Mouse (Mus musculus) liver, embryonic 15.5 days (tissue): ENCODE data around the gene Tgif1. TPM values are rescaled to one million over a fixed set of nuclear protein-coding genes. Genes with fewer than 3 reads are reported as not detected.
"Not testable (repeated sequence)": the region's sequence is repeated elsewhere in the genome, so short reads cannot be mapped to it uniquely, and the experiment has no call there.

Experiments used
- ATAC-seq: fragments of 200-750 bp; cut with Nextera tagmentation; 2 replicates; pipeline ENCODE4 v1.8.0; 2017; ENCODE audit warnings: moderate number of reproducible peaks, mild to moderate bottlenecking, moderate library complexity; ENCODE audit not compliant: insufficient read depth
- H3K27ac ChIP-seq: fragments of 300-500 bp; sonication (generic); replicated peaks from 2 replicates; pipeline ENCODE4 v1.5.1; 2015; ENCODE audit warnings: mild to moderate bottlenecking, inconsistent platforms
- H3K27me3 ChIP-seq: fragments of 300-500 bp; sonication (generic); 2 replicates; pipeline ENCODE4 v1.6.1; 2015; ENCODE audit warnings: mild to moderate bottlenecking, inconsistent platforms
- H3K36me3 ChIP-seq: fragments of 300-500 bp; sonication (generic); replicated peaks from 2 replicates; pipeline ENCODE4 v1.6.1; 2015; ENCODE audit warnings: moderate library complexity, mild to moderate bottlenecking, inconsistent platforms
- H3K4me1 ChIP-seq: fragments of 300-500 bp; sonication (generic); replicated peaks from 2 replicates; pipeline ENCODE4 v1.6.1; 2015; ENCODE audit warnings: inconsistent platforms
- H3K4me2 ChIP-seq: fragments of 300-500 bp; sonication (generic); 2 replicates; pipeline ENCODE4 v1.6.1; 2015; ENCODE audit warnings: moderate library complexity, mild to moderate bottlenecking, inconsistent platforms
- H3K4me3 ChIP-seq: fragments of 300-500 bp; sonication (generic); replicated peaks from 2 replicates; pipeline ENCODE4 v1.5.1; 2015; ENCODE audit warnings: mild to moderate bottlenecking, inconsistent platforms
- H3K9ac ChIP-seq: fragments of 300-500 bp; sonication (generic); 2 replicates; pipeline ENCODE4 v1.6.1; 2015; ENCODE audit warnings: moderate library complexity, mild to moderate bottlenecking, inconsistent platforms
- H3K9me3 ChIP-seq: fragments of 300-500 bp; sonication (generic); replicated peaks from 2 replicates; pipeline ENCODE4 v1.6.1; 2016; ENCODE audit warnings: inconsistent platforms
- WGBS: fragments of 180-500 bp; shearing (Covaris S2); methylation state at CpG from one replicate; pipeline ENCODE4 v1.1.7; 2015; ENCODE audit warnings: mixed read lengths; ENCODE audit not compliant: insufficient replicate concordance; 5-methylcytosine and 5-hydroxymethylcytosine counted together
- polyA plus RNA-seq: library from polyadenylated mRNA; unstranded; fragments of >200 nt; fragmentation: Nextera tagmentation; extraction: Ambion mirVana; gene quantifications from 2 replicates; pipeline ENCODE4 v1.2.1, GENCODE M21; 2015

Tgif1 gene
- polyA plus RNA-seq, 1 experiment from 2014 or later = 8.0 TPM

GRCm38 (mm10) chr17:70827463-70828179 lies 25.7 kb downstream of the Tgif1 start:
- not testable (repeated sequence) for H3K27ac ChIP-seq, H3K4me1 ChIP-seq, H3K36me3 ChIP-seq, H3K4me2 ChIP-seq, H3K4me3 ChIP-seq, ATAC-seq, H3K9ac ChIP-seq, H3K27me3 ChIP-seq, H3K9me3 ChIP-seq
- 60% methylated on average over 11 of the region's 11 CpGs for WGBS

GRCm38 (mm10) chr17:70826227-70826626 lies 27.1 kb downstream of the Tgif1 start:
- no peak overlapping the region for H3K4me3 ChIP-seq
- WGBS = 67% methylated on average over 12 of the region's 12 CpGs
- no peaks in the 10 kb centered on the region for H3K9me3 ChIP-seq
- no peaks in the 10 kb centered on the region for H3K27me3 ChIP-seq
- no peaks in the 10 kb centered on the region for H3K36me3 ChIP-seq
- H3K27ac ChIP-seq = no peak overlapping the region
- no peak for ATAC-seq
- H3K9ac ChIP-seq = no peak overlapping the region
- H3K4me1 ChIP-seq = no peaks in the 10 kb centered on the region
- H3K4me2 ChIP-seq = no peak overlapping the region

GRCm38 (mm10) chr17:70823083-70823482 lies 30.3 kb downstream of the Tgif1 start:
- no peaks in the 10 kb centered on the region for H3K9me3 ChIP-seq
- 52% methylated on average over 8 of the region's 8 CpGs for WGBS
- H3K4me1 ChIP-seq = no peaks in the 10 kb centered on the region
- no peak for ATAC-seq
- H3K27me3 ChIP-seq = peaks cover 21% of the 10 kb centered on the region
- H3K9ac ChIP-seq = no peak overlapping the region
- peak overlapping the region; percentile 20; the same call in 1 of the 2 replicates for H3K4me3 ChIP-seq
- H3K27ac ChIP-seq = no peak overlapping the region
- no peaks in the 10 kb centered on the region for H3K36me3 ChIP-seq
- H3K4me2 ChIP-seq = peak overlapping the region; percentile 50

GRCm38 (mm10) chr17:70817862-70818451 lies 35.4 kb downstream of the Tgif1 start:
- Histone ChIP-seq H3K4me1 (no peaks in the 10 kb centered on the region), H3K36me3 (no peaks in the 10 kb centered on the region), H3K9ac (no peak overlapping the region), H3K4me2 (peak overlapping the region; percentile 61), H3K9me3 (no peaks in the 10 kb centered on the region), H3K27ac (no peak overlapping the region), H3K4me3 (peak overlapping the region; percentile 36), H3K27me3 (peaks cover 40% of the 10 kb centered on the region)
- ATAC-seq = no peak
- 1% methylated on average over 51 of the region's 51 CpGs for WGBS

- 61% methylated on average over 8 of the region's 8 CpGs for WGBS
- H3K4me2 ChIP-seq = no peak overlapping the region
- ATAC-seq = no peak
- no peaks in the 10 kb centered on the region for H3K9me3 ChIP-seq
- H3K27ac ChIP-seq = no peak overlapping the region
- H3K4me3 ChIP-seq = no peak overlapping the region
- peaks cover 35% of the 10 kb centered on the region for H3K27me3 ChIP-seq
- no peaks in the 10 kb centered on the region for H3K36me3 ChIP-seq
- H3K4me1 ChIP-seq = no peaks in the 10 kb centered on the region
- H3K9ac ChIP-seq = no peak overlapping the region
These were observed 38.3 kb downstream of the Tgif1 start for GRCm38 (mm10) chr17:70815001-70815400.

- no peak for ATAC-seq
- no peak overlapping the region for H3K4me2 ChIP-seq
- H3K27me3 ChIP-seq = no peaks in the 10 kb centered on the region
- H3K4me3 ChIP-seq = no peak overlapping the region
- no peak overlapping the region for H3K9ac ChIP-seq
- no peaks in the 10 kb centered on the region for H3K9me3 ChIP-seq
- WGBS = 60% methylated on average over 5 of the region's 5 CpGs
- H3K36me3 ChIP-seq = no peaks in the 10 kb centered on the region
- no peaks in the 10 kb centered on the region for H3K4me1 ChIP-seq
- no peak overlapping the region for H3K27ac ChIP-seq
These were observed 42.6 kb downstream of the Tgif1 start for GRCm38 (mm10) chr17:70810795-70811194.

GRCm38 (mm10) chr17:70809776-70810175 lies 43.6 kb downstream of the Tgif1 start:
- no peak overlapping the region for H3K4me3 ChIP-seq

GRCm38 (mm10) chr17:70808837-70809236 lies 44.5 kb downstream of the Tgif1 start:
- no peaks in the 10 kb centered on the region for H3K9me3 ChIP-seq
- H3K27me3 ChIP-seq = no peaks in the 10 kb centered on the region
- no peak overlapping the region for H3K4me2 ChIP-seq
- H3K36me3 ChIP-seq = no peaks in the 10 kb centered on the region
- no peaks in the 10 kb centered on the region for H3K4me1 ChIP-seq
- H3K4me3 ChIP-seq = no peak overlapping the region
- 40% methylated on average over 14 of the region's 14 CpGs for WGBS
- H3K9ac ChIP-seq = no peak overlapping the region
- no peak overlapping the region for H3K27ac ChIP-seq
- no peak for ATAC-seq

More at GRCm38 (mm10) chr17:70809776-70810175, 43.6 kb downstream of the Tgif1 start:
- H3K36me3 ChIP-seq = no peaks in the 10 kb centered on the region
- H3K27me3 ChIP-seq = no peaks in the 10 kb centered on the region
- H3K4me2 ChIP-seq = no peak overlapping the region
- H3K27ac ChIP-seq = no peak overlapping the region
- WGBS = 63% methylated on average over 3 of the region's 3 CpGs
- no peak overlapping the region for H3K9ac ChIP-seq
- no peak for ATAC-seq
- no peaks in the 10 kb centered on the region for H3K4me1 ChIP-seq
- H3K9me3 ChIP-seq = no peaks in the 10 kb centered on the region

- H3K9ac ChIP-seq = no peak overlapping the region
- WGBS = 86% methylated on average over 1 of the region's 1 CpGs
- no peak for ATAC-seq
- no peaks in the 10 kb centered on the region for H3K4me1 ChIP-seq
- H3K4me2 ChIP-seq = no peak overlapping the region
- H3K27me3 ChIP-seq = no peaks in the 10 kb centered on the region
- H3K9me3 ChIP-seq = no peaks in the 10 kb centered on the region
- H3K36me3 ChIP-seq = no peaks in the 10 kb centered on the region
- no peak overlapping the region for H3K27ac ChIP-seq
- H3K4me3 ChIP-seq = no peak overlapping the region
These were observed 45.5 kb downstream of the Tgif1 start for GRCm38 (mm10) chr17:70807885-70808284.

- H3K4me3 ChIP-seq = no peak overlapping the region
- no peak overlapping the region for H3K9ac ChIP-seq
- no peaks in the 10 kb centered on the region for H3K4me1 ChIP-seq
- no peak overlapping the region for H3K4me2 ChIP-seq
- no peak overlapping the region for H3K27ac ChIP-seq
- no peaks in the 10 kb centered on the region for H3K9me3 ChIP-seq
- ATAC-seq = no peak
- H3K27me3 ChIP-seq = no peaks in the 10 kb centered on the region
- WGBS = 66% methylated on average over 2 of the region's 2 CpGs
- H3K36me3 ChIP-seq = no peaks in the 10 kb centered on the region
These were observed 46.7 kb downstream of the Tgif1 start for GRCm38 (mm10) chr17:70806600-70806999.

- H3K4me3 ChIP-seq = no peak overlapping the region
- WGBS = 77% methylated on average over 9 of the region's 9 CpGs
- no peaks in the 10 kb centered on the region for H3K27me3 ChIP-seq
- no peak overlapping the region for H3K27ac ChIP-seq
- H3K4me2 ChIP-seq = no peak overlapping the region
- H3K9ac ChIP-seq = no peak overlapping the region
- H3K9me3 ChIP-seq = no peaks in the 10 kb centered on the region
- no peaks in the 10 kb centered on the region for H3K36me3 ChIP-seq
- H3K4me1 ChIP-seq = no peaks in the 10 kb centered on the region
- ATAC-seq = no peak
These were observed 47.5 kb downstream of the Tgif1 start for GRCm38 (mm10) chr17:70805866-70806265.
